Mouse (Mus musculus) gastrocnemius, postnatal 36 days (tissue): ENCODE measurements around the gene Cyp39a1. TPM values are rescaled to one million over a fixed set of nuclear protein-coding genes. Genes with fewer than 3 reads are reported as not detected.

ENCODE experiments used
- DNase-seq, 2 experiments: peaks; one replicate each; pipeline ENCODE4 v3.0.0; 2022
- intact Hi-C: fragments of 180-260 bp; cut with DNase I; formaldehyde crosslinking; loops from one replicate; pipeline ENCODE4 v1.15.1; 2025
- long read RNA-seq, 2 experiments: library from polyadenylated mRNA; stranded (forward); transcript quantifications; one replicate each; pipeline ENCODE4 v2.0.0; 2021
- total RNA-seq, 2 experiments: library from RNA; stranded (reverse); gene quantifications; 2 replicates each; pipeline ENCODE4 v1.2.3; 2021

Cyp39a1 gene
- total RNA-seq: 1 to 10 TPM; 2.6 to 2.9 TPM
- long read RNA-seq, experiment 1, partial matches to known transcripts: 0 of 1 reads
- long read RNA-seq, experiment 1, other reads (novel, unspliced or antisense): 1 of 1 reads
- long read RNA-seq, experiment 2, partial matches to known transcripts: 0 of 1 reads
- long read RNA-seq, experiment 2, other reads (novel, unspliced or antisense): 1 of 1 reads

GRCm38 (mm10) chr17:43667290-43667843, at the start of gene Cyp39a1:
Gene Cyp39a1, plus strand, starts transcription at chr17:43667425.
- intact Hi-C loops: no loop called here
- no peak for DNase-seq

GRCm38 (mm10) chr17:43619156-43619555, 48.1 kb upstream of the Cyp39a1 start:
- DNase-seq: no peak
- intact Hi-C loops: no loop called here

- DNase-seq: no peak
- intact Hi-C loops: no loop called here
Observed at GRCm38 (mm10) chr17:43622076-43622475, 45.1 kb upstream of the Cyp39a1 start.

GRCm38 (mm10) chr17:43628246-43628645, 39.0 kb upstream of the Cyp39a1 start:
- no peak for DNase-seq
- intact Hi-C loops: no loop called here

GRCm38 (mm10) chr17:43629026-43629495, 38.2 kb upstream of the Cyp39a1 start:
- intact Hi-C loops: no loop called here
- no peak for DNase-seq

GRCm38 (mm10) chr17:43629496-43630426, 37.5 kb upstream of the Cyp39a1 start, which contains the start of gene Tdrd6:
Gene Tdrd6, minus strand, starts transcription at chr17:43630299.
- intact Hi-C loops: no loop called here
- no peak for DNase-seq

GRCm38 (mm10) chr17:43630427-43630760, 36.8 kb upstream of the Cyp39a1 start:
- no peak for DNase-seq
- intact Hi-C loops: no loop called here

- intact Hi-C loops: no loop called here
- no peak for DNase-seq
Observed at GRCm38 (mm10) chr17:43637146-43637545, 30.1 kb upstream of the Cyp39a1 start.

- intact Hi-C loops: no loop called here
- no peak for DNase-seq
Observed at GRCm38 (mm10) chr17:43640825-43641224, 26.4 kb upstream of the Cyp39a1 start.

- intact Hi-C loops: no loop called here
- no peak for DNase-seq
Observed at GRCm38 (mm10) chr17:43643191-43643590, 24.0 kb upstream of the Cyp39a1 start.

GRCm38 (mm10) chr17:43644375-43644774, 22.9 kb upstream of the Cyp39a1 start:
- intact Hi-C loops: no loop called here
- no peak for DNase-seq

- DNase-seq: no peak
- intact Hi-C loops: no loop called here
Observed at GRCm38 (mm10) chr17:43645136-43645535, 22.1 kb upstream of the Cyp39a1 start.

GRCm38 (mm10) chr17:43646925-43647324, 20.3 kb upstream of the Cyp39a1 start:
- no peak for DNase-seq
- intact Hi-C loops: no loop called here

- intact Hi-C loops: no loop called here
- DNase-seq: no peak
Observed at GRCm38 (mm10) chr17:43649641-43650436, 17.4 kb upstream of the Cyp39a1 start.

GRCm38 (mm10) chr17:43651314-43652046, 15.7 kb upstream of the Cyp39a1 start:
- DNase-seq: no peak
- intact Hi-C loops: no loop called here

GRCm38 (mm10) chr17:43666576-43667289, 492 bp upstream of the Cyp39a1 start, which contains the start of gene Slc25a27:
Gene Slc25a27, minus strand, starts transcription at chr17:43667214.
- intact Hi-C loops: loop anchor here (1.0 kb wide), 1 partner anchor 24 kb away; no protein-coding TSS in a partner anchor

GRCm38 (mm10) chr17:43669145-43669695, 2.0 kb downstream of the Cyp39a1 start:
- intact Hi-C loops: no loop called here
- no peak for DNase-seq

More at GRCm38 (mm10) chr17:43666576-43667289, 492 bp upstream of the Cyp39a1 start, which contains the start of gene Slc25a27:
- peak; percentile 73 to 78 for DNase-seq

GRCm38 (mm10) chr17:43671907-43672306, 4.7 kb downstream of the Cyp39a1 start:
- DNase-seq: no peak
- intact Hi-C loops: no loop called here

- intact Hi-C loops: no loop called here
- DNase-seq: no peak
Observed at GRCm38 (mm10) chr17:43675228-43675627, 8.0 kb downstream of the Cyp39a1 start.
